In genomic region chr9:63151072-63151870, GRCm38 (mm10) we compare ENCODE assay signal across 10 mouse cellular contexts. TPM values are rescaled to one million over a fixed set of nuclear protein-coding genes. Genes with fewer than 3 reads are reported as not detected.
DNase-seq lines count a peak whose midpoint lies in the region; ATAC-seq lines count a peak whose summit lies in the region.
"Had no signal": no experiment of that assay in that cellular context is flagged by ENCODE, and none has a peak within 500 bp of the region (broad histone marks: within the 10 kb centered on the region; RNA-seq: fewer than 3 reads in every experiment).

No protein-coding gene starts in this region.

- no peak overlapping the region for H3K9ac ChIP-seq in liver, embryonic 13.5 days
- H3K9ac ChIP-seq in liver, embryonic 11.5 days (ENCODE audit: low read depth, low read length), result no peak overlapping the region
- 0 out of 2 replicates have a peak overlapping the region, but pooled peaks have one; percentile 17 for H3K9ac ChIP-seq in neural tube, embryonic 12.5 days

- no peaks in the 10 kb centered on the region for H3K36me3 ChIP-seq in liver, embryonic 13.5 days
- no peaks in the 10 kb centered on the region for H3K36me3 ChIP-seq in liver, embryonic 11.5 days (ENCODE audit: control insufficient read depth, insufficient read depth, low read length)
- no peaks in the 10 kb centered on the region for H3K36me3 ChIP-seq in neural tube, embryonic 12.5 days

- intact Hi-C loops in heart, postnatal 36 days (cut with DNase I), result no loop called here

- H3K4me1 ChIP-seq in liver, embryonic 13.5 days (replicated peaks), result peaks cover 16% of the 10 kb centered on the region
- H3K4me1 ChIP-seq in liver, embryonic 11.5 days (replicated peaks; ENCODE audit: control insufficient read depth, insufficient read depth, low read length), result peaks cover 3% of the 10 kb centered on the region; the same call in 1 of the 2 replicates
- H3K4me1 ChIP-seq in neural tube, embryonic 12.5 days, result peaks cover 32% of the 10 kb centered on the region

- peak; percentile 37 for DNase-seq in liver, embryonic 13.5 days
- DNase-seq in liver, embryonic 11.5 days (ENCODE audit: low spot score), result no peak
- peak; percentile 69 for DNase-seq in embryo, embryonic 11.5 days (ENCODE audit: low read depth, low spot score)
- peak; percentile 52 to 69 for DNase-seq in heart, postnatal 36 days
- peak; percentile 68 to 90 for DNase-seq in kidney, postnatal 36 days
- no peak for DNase-seq in frontal cortex, postnatal 14 days (ENCODE audit: low spot score in 2 of 2)
- no peak for DNase-seq in cerebellum, postnatal 25 days

- WGBS in liver, embryonic 13.5 days (ENCODE audit: insufficient replicate concordance), result 3% methylated on average over 20 of the region's 20 CpGs
- 4% methylated on average over 20 of the region's 20 CpGs for WGBS in liver, embryonic 11.5 days
- WGBS in neural tube, embryonic 12.5 days, result 2% methylated on average over 20 of the region's 20 CpGs

- H3K4me3 ChIP-seq in liver, embryonic 13.5 days (replicated peaks), result no peak overlapping the region
- H3K4me3 ChIP-seq in liver, embryonic 11.5 days (ENCODE audit: low read depth, low read length), result no peak overlapping the region
- peak overlapping the region; percentile 3; the same call in 1 of the 2 replicates for H3K4me3 ChIP-seq in neural tube, embryonic 12.5 days

- H3K27ac ChIP-seq in liver, embryonic 13.5 days, result no peak overlapping the region
- H3K27ac ChIP-seq in liver, embryonic 11.5 days (ENCODE audit: low read depth, low read length), result no peak overlapping the region
- H3K27ac ChIP-seq in neural tube, embryonic 12.5 days, result no peak overlapping the region

- peaks cover 92% of the 10 kb centered on the region for H3K27me3 ChIP-seq in liver, embryonic 13.5 days
- H3K27me3 ChIP-seq in liver, embryonic 11.5 days (replicated peaks; ENCODE audit: control insufficient read depth, insufficient read depth, low read length), result peaks cover 85% of the 10 kb centered on the region
- peaks cover 83% of the 10 kb centered on the region for H3K27me3 ChIP-seq in neural tube, embryonic 12.5 days (replicated peaks)

- H3K4me2 ChIP-seq in liver, embryonic 13.5 days, result no peak overlapping the region
- no peak overlapping the region for H3K4me2 ChIP-seq in liver, embryonic 11.5 days
- peak overlapping the region; percentile 76 for H3K4me2 ChIP-seq in neural tube, embryonic 12.5 days (replicated peaks)

- ATAC-seq in liver, embryonic 13.5 days (ENCODE audit: low read depth), result no peak
- ATAC-seq in liver, embryonic 11.5 days (replicated peaks; ENCODE audit: low FRiP score), result no peak
- ATAC-seq in neural tube, embryonic 12.5 days (ENCODE audit: low FRiP score, low read depth), result no peak; the same call in 1 of the 2 replicates
- ATAC-seq: Patski had no signal

- H3K9me3 ChIP-seq in liver, embryonic 13.5 days (replicated peaks), result no peaks in the 10 kb centered on the region; the same call in 1 of the 2 replicates
- no peaks in the 10 kb centered on the region for H3K9me3 ChIP-seq in liver, embryonic 11.5 days (ENCODE audit: control insufficient read depth, low read length)
- no peaks in the 10 kb centered on the region; the same call in 1 of the 2 replicates for H3K9me3 ChIP-seq in neural tube, embryonic 12.5 days

RNA-seq across cellular contexts. Expression of gene Skor1, which starts 2.5 kb away (rescaled TPM):
- not detected in 2 replicates for polyA plus RNA-seq in liver, embryonic 13.5 days (2015; fragmentation: Nextera tagmentation; extraction: Ambion mirVana)
- polyA plus RNA-seq in liver, embryonic 11.5 days (2014; fragmentation: Nextera tagmentation; extraction: Ambion mirVana), result not detected in 2 replicates
- total RNA-seq in heart, postnatal 36 days (2021), result under 1 TPM; 0.08 TPM
- 39.1 and 47.0 TPM in 2 replicates for polyA plus RNA-seq in neural tube, embryonic 12.5 days (2016; fragmentation: Nextera tagmentation; extraction: Ambion mirVana)
- total RNA-seq: liver, adult 2 months had no signal
- polyA plus RNA-seq: liver, adult 2 months had no signal

Comparison
In these comparisons a context has a peak if more than half of its experiments do, and no peak if none do; other contexts are left out.
1. DNase-seq: peak in liver, embryonic 13.5 days (single experiment), embryo, embryonic 11.5 days (single experiment), heart, postnatal 36 days (2 of 2) and kidney, postnatal 36 days (2 of 2); none in liver, embryonic 11.5 days (single experiment), frontal cortex, postnatal 14 days (0 of 2) and cerebellum, postnatal 25 days (0 of 2).
2. RNA of gene Skor1, which starts 2.5 kb away (polyA plus RNA-seq): 39.1 to 47.0 TPM in neural tube, embryonic 12.5 days; not detected in liver, embryonic 11.5 days and not detected in liver, embryonic 13.5 days; every median in the first group is over 10 times any median in the second.